In the genomic region with DNA sequence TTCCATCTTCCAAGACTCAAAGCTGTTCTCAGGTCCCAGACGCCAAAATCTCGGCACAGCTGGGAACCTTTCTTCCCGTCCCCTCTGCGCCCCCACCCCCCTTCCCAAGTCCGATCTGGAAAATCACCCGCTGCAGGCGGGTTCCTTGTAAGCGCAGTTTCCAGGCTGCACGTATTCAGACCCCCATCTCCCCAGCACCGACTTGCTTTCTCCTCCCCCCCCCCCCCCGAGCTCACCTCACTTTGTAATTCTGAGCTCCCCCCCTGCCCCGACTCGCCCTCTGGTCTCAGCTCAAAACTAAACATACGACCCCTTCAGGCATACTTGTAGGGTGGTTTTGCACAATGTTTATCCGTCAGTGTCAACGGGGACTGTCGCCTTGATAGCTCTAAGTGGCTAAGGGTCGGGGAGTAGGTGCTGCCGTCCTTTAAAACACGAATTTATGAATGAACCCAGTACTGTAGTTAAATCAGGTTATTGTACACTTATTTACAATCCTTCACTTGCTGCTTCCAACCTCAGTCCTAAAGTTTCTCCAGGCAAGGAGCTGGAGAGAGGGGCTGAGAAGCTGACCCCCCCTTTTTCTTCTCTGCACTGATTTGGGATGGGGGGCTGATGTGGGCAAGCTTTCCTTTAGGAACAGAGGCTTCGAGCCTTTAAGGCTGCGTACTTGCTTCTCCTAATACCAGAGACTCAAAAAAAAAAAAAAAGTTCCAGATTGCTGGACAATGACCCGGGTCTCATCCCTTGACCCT, we compare ENCODE assay signal across 8 mouse cellular contexts. TPM values are rescaled to one million over a fixed set of nuclear protein-coding genes. Genes with fewer than 3 reads are reported as not detected.
DNase-seq lines count a peak whose midpoint lies in the region; ATAC-seq and TF ChIP-seq lines count a peak whose summit lies in the region.

No protein-coding gene starts in this region.

- peaks cover 55% of the 10 kb centered on the region for H3K4me1 ChIP-seq in embryonic facial prominence, embryonic 13.5 days
- H3K4me1 ChIP-seq in limb, embryonic 13.5 days: peaks cover 40% of the 10 kb centered on the region

- peak overlapping the region; percentile 99 for H3K4me2 ChIP-seq in embryonic facial prominence, embryonic 13.5 days
- peak overlapping the region; percentile 99 for H3K4me2 ChIP-seq in limb, embryonic 13.5 days (replicated peaks)

- no peak for TF ChIP-seq CTCF in C2C12 (IDR thresholded peaks at IDR 0.05; ENCODE audit: control insufficient read depth, insufficient read depth, insufficient read length)

- H3K9ac ChIP-seq in embryonic facial prominence, embryonic 13.5 days: peak overlapping the region; percentile 71
- H3K9ac ChIP-seq in limb, embryonic 13.5 days: peak overlapping the region; percentile 72

- under 1% methylated on average over 23 of the region's 23 CpGs for WGBS in embryonic facial prominence, embryonic 13.5 days
- 1% methylated on average over 22 of the region's 23 CpGs for WGBS in limb, embryonic 13.5 days

- H3K79me2 ChIP-seq in C2C12 (ENCODE audit: control insufficient read depth, insufficient read depth): no peaks in the 10 kb centered on the region

- no peaks in the 10 kb centered on the region for H3K36me3 ChIP-seq in C2C12 (ENCODE audit: control insufficient read depth, insufficient read depth)
- H3K36me3 ChIP-seq in embryonic facial prominence, embryonic 13.5 days: no peaks in the 10 kb centered on the region
- H3K36me3 ChIP-seq in limb, embryonic 13.5 days: 0 out of 2 replicates have a peak, but pooled peaks cover 4% of the 10 kb centered on the region

- DNase-seq in gastrocnemius, postnatal 10 days: peak; percentile 36
- DNase-seq in gastrocnemius, postnatal 36 days: no peak
- peak; percentile 58 for DNase-seq in retina, embryonic 14.5 days (ENCODE audit: low spot score)
- no peak for DNase-seq in layer of hippocampus, adult 8-10 months (ENCODE audit: low spot score in 2 of 2)
- DNase-seq in gastrocnemius, adult 18-20 months (ENCODE audit: low spot score): no peak

- intact Hi-C loops in gastrocnemius, postnatal 36 days (cut with DNase I): loop anchor here (1.0 to 2.0 kb wide), 2 partner anchors 36 to 99 kb away; partner anchors contain the start of gene Tmed10

- H3ac ChIP-seq in C2C12 (ENCODE audit: control insufficient read depth, insufficient read length, low read depth): peak overlapping the region; percentile 46

- H3K27me3 ChIP-seq in C2C12 (ENCODE audit: control insufficient read depth, insufficient read depth, insufficient read length): no peaks in the 10 kb centered on the region
- H3K27me3 ChIP-seq in embryonic facial prominence, embryonic 13.5 days: peaks cover 41% of the 10 kb centered on the region
- H3K27me3 ChIP-seq in limb, embryonic 13.5 days: peaks cover 34% of the 10 kb centered on the region

- no peaks in the 10 kb centered on the region for H3K79me3 ChIP-seq in C2C12 (ENCODE audit: low read depth)

- H3K4me3 ChIP-seq in C2C12 (ENCODE audit: insufficient read depth, poor library complexity, severe bottlenecking): peak overlapping the region; percentile 44
- H3K4me3 ChIP-seq in embryonic facial prominence, embryonic 13.5 days: peak overlapping the region; percentile 53
- H3K4me3 ChIP-seq in limb, embryonic 13.5 days: peak overlapping the region; percentile 60

- no peaks in the 10 kb centered on the region for H3K9me3 ChIP-seq in embryonic facial prominence, embryonic 13.5 days
- no peaks in the 10 kb centered on the region for H3K9me3 ChIP-seq in limb, embryonic 13.5 days

- peak overlapping the region; percentile 44; the same call in 1 of the 2 replicates for H3K27ac ChIP-seq in embryonic facial prominence, embryonic 13.5 days
- peak overlapping the region; percentile 52; the same call in 1 of the 2 replicates for H3K27ac ChIP-seq in limb, embryonic 13.5 days

- ATAC-seq in embryonic facial prominence, embryonic 13.5 days (ENCODE audit: insufficient number of reproducible peaks, insufficient read depth, low FRiP score, low TSS enrichment, low read depth): 0 out of 2 replicates have a peak, but pooled peaks have one; percentile 0
- ATAC-seq in limb, embryonic 13.5 days (ENCODE audit: low FRiP score, low read depth): no peak; the same call in 1 of the 2 replicates

TF ChIP-seq in C2C12, 6 proteins besides CTCF, POLR2A, EP300 and RAD21:
- TF ChIP-seq USF1 (IDR thresholded peaks at IDR 0.05; ENCODE audit: low read depth) (no peak), MAX (IDR thresholded peaks at IDR 0.05) (no peak), MYOG (IDR thresholded peaks at IDR 0.05; ENCODE audit: control insufficient read depth, extremely low read depth, insufficient read length) (no peak), MYOD1 (IDR thresholded peaks at IDR 0.05; ENCODE audit: control insufficient read depth, insufficient read length, low read depth) (no peak), CEBPB (IDR thresholded peaks at IDR 0.05; ENCODE audit: low read depth) (no peak), FOSL1 (IDR thresholded peaks at IDR 0.05; ENCODE audit: insufficient read depth, low read length, poor library complexity, severe bottlenecking) (no peak)

RNA-seq across cellular contexts. Expression of gene Fos, which starts 0.9 kb away (rescaled TPM):
- total RNA-seq in gastrocnemius, postnatal 10 days (2021): 10 to 100 TPM in 1 of 2 experiments, 1 to 10 TPM in 1; 4.3 to 15.2 TPM
- total RNA-seq in gastrocnemius, postnatal 36 days (2021): 10 to 100 TPM in 1 of 2 experiments, 1 to 10 TPM in 1; 7.2 to 13.7 TPM
- 2.7 TPM for polyA plus RNA-seq in C2C12 (2012; fragmentation: generic; extraction: Trizol)
- polyA plus RNA-seq in embryonic facial prominence, embryonic 13.5 days (2015; fragmentation: Nextera tagmentation; extraction: Ambion mirVana): 5.2 and 7.3 TPM in 2 replicates
- 6.1 and 7.2 TPM in 2 replicates for polyA plus RNA-seq in limb, embryonic 13.5 days (2015; fragmentation: Nextera tagmentation; extraction: Ambion mirVana)
- 10 to 100 TPM; 14.4 to 24.7 (median 21.0) TPM for total RNA-seq in layer of hippocampus, adult 8-10 months (2022)
- total RNA-seq in gastrocnemius, adult 18-20 months (2021): 10 to 100 TPM in 1 of 2 experiments, 1 to 10 TPM in 1; 6.5 to 69.9 TPM

Comparison
In these comparisons a context has a peak if more than half of its experiments do, and no peak if none do; other contexts are left out.
1. DNase-seq: peak in gastrocnemius, postnatal 10 days (single experiment) and retina, embryonic 14.5 days (single experiment); none in gastrocnemius, postnatal 36 days (0 of 2), layer of hippocampus, adult 8-10 months (0 of 2) and gastrocnemius, adult 18-20 months (single experiment).
2. Peak in every context shown above with its lines, with median percentiles within 50 percentile points of each other: H3K4me3 ChIP-seq.